Mouse (Mus musculus) gastrocnemius, postnatal 14 days (tissue): ENCODE measurements around the gene Cited4. TPM values are rescaled to one million over a fixed set of nuclear protein-coding genes. Genes with fewer than 3 reads are reported as not detected.

Source experiments
- DNase-seq: peaks from one replicate; pipeline ENCODE4 v3.0.0; 2021; ENCODE audit warnings: mixed read lengths
- intact Hi-C: fragments of 180-260 bp; cut with DNase I; formaldehyde crosslinking; loops from one replicate; pipeline ENCODE4 v1.15.1; 2025; ENCODE audit warnings: low total_unique reads
- total RNA-seq, 2 experiments: library from RNA; stranded (reverse); gene quantifications; 2 replicates each; pipeline ENCODE4 v1.2.3; 2021

Cited4 gene
- total RNA-seq, 2 experiments from 2014 or later = 38.6 to 69.1 TPM

DNA sequence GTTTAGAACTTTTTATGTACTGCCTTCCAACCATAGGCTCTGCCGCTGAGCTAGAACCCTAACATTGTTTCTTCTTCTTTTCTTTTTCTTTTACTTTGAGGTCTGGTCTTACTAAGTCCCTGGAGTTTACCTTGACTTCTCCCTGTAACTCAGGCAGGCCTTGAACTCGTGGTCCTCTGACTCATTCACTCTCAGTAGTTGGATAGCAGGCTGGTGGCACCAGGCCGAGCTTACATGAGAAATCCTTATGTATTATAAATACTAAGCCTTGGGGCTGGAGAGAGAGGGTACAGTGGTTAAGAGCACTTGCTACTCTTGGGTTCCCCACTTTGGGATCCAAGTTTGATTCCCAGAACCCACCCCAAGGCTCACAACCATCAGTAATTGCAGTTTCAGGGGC is 7.2 kb downstream of the Cited4 start:
- no peak for DNase-seq
- intact Hi-C loops = no loop called here

DNA sequence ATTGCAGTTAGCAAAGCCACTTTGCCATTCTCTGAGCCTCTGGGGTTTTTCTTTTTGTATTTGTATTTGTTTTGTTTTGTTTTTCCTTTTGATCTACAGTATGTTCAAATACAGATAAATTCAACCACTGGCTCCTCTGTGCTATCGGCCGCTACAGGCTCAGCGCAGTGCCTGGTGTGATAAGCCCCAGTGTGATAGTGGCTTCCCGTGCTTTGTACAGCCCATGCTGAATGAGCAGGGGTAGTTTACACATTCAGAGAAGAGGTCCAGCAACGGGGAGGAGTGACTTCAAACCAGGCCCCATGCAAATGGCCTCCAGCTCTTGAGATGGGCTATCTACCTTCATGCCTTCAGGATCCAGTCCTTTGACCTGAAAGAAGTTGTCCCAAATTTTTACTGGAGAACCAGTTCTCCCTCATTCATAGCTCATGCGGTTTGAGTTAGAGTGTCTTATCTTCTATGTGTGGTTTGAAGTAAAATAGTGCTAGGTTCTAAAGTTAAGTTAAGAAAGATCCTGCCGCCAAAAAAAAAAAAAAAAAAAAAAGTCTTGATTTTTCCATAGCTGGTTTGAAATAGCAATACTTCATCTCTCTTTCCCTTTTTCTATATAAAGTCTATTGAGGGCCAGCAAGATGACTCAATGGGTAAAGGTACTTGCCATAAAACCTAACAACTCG is 8.5 kb downstream of the Cited4 start:
- no peak for DNase-seq
- intact Hi-C loops = no loop called here

DNA sequence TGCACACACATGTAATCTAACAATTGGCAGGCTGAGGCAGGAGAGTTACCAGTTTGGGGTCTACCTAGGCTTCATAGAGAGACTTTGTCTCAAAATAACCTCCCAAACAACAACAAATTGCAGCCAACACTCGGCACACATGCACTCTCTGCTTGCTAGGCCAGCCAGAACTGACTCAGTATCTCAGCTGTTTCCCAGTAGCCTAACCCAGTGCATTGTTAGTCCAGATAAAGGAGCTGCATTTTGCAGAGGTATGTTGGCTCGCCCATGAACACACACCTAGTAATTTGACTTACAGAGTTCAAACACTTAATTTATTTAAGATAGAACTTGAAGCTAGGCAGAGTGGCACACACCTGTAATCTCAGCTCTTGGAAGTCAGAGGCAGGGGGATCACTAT is 9.3 kb downstream of the Cited4 start:
- DNase-seq = no peak

DNA sequence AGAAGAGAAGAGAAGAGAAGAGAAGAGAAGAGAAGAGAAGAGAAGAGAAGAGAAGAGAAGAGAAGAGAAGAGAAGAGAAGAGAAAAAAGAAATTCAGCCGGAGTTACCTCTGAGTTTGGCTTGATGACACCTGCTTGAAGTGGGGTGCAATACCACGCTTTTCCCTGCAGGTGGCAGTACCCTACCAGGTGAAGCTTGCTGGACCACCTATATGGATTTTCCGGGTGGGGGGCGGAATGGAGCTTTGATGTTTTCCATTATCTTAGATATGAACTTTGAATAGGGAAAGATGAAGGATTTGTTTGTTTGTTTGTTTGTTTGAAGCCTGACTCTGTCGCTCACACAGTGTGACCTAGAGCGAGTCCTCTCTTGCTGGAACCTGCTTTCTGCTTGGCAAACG is 14.6 kb downstream of the Cited4 start:
- no peak for DNase-seq
- intact Hi-C loops = loop anchor here (5.0 kb wide), 1 partner anchor 76 kb away; no protein-coding TSS in a partner anchor

More for the DNA sequence above, 9.3 kb downstream of the Cited4 start:
- intact Hi-C loops = no loop called here

DNA sequence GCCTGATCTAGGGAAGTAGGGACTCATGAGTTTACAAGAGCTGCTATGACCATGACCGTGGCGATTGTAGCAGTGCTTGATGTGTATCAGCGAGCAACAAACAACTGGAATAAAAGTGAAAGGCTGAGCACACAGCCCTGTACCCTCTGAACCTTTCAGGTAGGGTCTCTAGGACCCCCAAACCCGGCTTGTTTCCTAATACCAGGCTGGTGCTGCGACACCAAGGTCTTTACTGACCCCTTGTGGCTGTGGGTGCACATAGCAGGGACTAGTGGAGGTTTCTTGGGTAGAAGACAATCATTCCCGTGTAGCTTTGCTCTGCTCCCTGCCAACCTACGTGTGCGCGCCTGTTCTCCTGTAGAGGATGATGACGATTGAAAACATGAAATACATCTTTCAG is 15.8 kb downstream of the Cited4 start:
- intact Hi-C loops = loop anchor here (5.0 kb wide), 1 partner anchor 75 kb away; no protein-coding TSS in a partner anchor

DNA sequence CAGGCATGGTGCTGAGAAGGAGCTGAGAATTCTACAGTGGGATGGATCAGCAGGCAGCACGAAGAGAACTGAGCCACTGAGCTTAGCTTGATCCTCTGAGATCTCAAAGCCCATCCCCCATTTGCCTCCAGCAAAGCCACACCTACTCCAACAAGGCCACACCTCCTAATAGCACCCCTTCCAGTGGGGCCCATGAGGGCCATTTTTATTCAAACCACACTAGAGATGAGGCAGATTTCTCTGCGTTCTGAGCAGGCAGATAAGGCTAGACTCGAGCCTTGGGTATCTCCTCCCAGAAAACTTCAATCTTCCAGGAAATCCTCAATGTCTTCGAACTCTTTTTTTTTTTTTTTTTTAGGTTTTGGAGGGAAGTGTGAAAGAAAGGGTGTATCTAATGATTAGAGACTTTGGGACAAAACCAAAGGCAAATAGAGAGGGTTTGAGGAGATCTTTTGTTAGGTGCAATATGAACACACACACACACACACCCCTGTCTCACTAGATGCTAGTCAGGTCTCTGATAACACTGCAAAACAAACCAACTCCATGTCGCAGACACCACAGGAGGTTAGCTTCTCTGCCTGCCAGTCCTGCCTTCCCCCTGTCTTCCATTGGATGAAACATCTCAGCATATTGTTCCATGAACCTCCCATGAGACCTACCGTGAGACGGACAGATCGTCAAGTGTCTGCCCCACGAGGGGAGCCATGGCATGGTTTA is 17.1 kb downstream of the Cited4 start:
- intact Hi-C loops = loop anchor here (5.0 kb wide), 1 partner anchor 74 kb away; no protein-coding TSS in a partner anchor
- DNase-seq = no peak

More for the DNA sequence above, 15.8 kb downstream of the Cited4 start:
- DNase-seq = peak; percentile 44

DNA sequence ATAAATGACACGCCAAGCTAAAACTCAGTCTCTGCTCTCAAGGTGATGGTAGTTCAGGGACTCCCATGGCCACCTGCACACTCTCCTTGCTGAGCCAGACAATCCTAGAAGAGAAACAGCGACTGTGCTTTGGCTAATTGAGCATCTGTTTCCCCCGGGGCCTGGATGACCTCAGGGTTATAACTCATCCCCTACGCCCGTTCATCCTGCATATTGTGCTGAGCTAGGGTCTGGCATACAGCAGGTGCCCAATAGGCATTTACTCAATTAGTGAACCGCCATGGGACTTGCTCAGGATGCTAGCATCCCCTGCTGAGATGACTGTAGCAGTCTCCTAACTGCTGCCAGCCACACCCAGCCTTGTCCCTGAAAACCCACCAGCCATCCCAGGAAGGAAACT is 20.9 kb downstream of the Cited4 start:
- intact Hi-C loops = no loop called here
- no peak for DNase-seq

DNA sequence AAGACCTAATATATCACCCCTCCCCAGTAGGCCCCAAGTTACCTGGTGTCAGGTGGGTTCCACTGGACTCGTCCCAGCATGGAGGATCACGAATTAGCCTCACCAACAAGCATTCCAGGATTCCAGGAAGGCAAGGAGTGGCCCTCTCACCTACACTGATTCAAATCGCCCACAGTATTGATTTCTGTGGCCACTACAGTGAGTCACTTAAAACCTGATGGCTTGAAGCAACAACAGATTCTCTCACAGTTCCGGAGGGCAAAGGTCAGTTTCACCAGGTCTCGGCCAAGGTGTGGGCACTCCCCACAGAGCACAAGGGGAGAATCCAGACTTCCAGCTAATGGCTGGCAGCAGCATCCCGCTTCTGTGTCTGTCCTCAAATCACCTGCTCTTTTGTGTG is 22.9 kb downstream of the Cited4 start:
- DNase-seq = no peak
- intact Hi-C loops = no loop called here

DNA sequence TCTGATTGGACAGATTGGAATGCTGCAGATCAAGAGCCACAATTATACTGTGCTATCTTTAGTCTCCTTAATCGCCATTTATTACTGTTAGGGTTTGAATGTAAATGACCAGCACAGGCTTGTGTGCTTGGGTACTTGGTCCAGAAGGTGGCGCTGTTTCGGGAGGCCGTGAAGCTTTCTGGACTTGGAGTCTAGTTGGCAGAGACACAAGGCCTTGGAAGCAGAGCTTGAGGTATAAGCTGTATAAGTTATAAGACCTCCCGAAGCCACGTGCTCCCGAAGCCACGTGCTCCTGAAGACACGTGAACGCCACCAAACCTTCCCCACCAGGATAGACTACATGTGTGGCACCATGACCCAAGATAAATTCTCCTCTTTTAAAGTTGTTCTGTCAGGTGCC is 26.3 kb downstream of the Cited4 start:
- intact Hi-C loops = loop anchor here (10.0 kb wide), 1 partner anchor 192 kb away; no protein-coding TSS in a partner anchor
- DNase-seq = peak; percentile 74

DNA sequence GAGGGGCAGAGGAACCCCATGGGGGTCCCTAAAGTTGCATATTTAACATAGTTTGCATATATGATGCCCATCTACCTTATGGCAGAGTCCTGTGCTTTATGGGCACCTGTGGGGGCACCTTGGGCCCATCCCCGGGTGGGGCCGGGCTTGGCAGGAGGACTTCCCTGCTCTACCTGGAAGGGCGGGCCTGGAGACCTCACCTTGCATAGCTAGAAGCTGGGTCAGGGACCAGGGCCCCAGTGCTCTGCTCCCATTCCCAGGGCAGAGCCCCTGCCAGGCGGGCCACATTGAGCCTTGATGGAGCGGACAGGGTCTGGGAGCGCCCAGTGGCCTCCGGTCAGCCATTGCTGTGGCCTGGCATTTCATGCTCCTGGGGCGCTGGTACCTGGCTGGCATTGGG is 31.0 kb downstream of the Cited4 start:
- no peak for DNase-seq
- intact Hi-C loops = loop anchor here (5.0 to 10.0 kb wide), 2 partner anchors 50 to 187 kb away; partner anchors contain the start of gene Kcnq4

DNA sequence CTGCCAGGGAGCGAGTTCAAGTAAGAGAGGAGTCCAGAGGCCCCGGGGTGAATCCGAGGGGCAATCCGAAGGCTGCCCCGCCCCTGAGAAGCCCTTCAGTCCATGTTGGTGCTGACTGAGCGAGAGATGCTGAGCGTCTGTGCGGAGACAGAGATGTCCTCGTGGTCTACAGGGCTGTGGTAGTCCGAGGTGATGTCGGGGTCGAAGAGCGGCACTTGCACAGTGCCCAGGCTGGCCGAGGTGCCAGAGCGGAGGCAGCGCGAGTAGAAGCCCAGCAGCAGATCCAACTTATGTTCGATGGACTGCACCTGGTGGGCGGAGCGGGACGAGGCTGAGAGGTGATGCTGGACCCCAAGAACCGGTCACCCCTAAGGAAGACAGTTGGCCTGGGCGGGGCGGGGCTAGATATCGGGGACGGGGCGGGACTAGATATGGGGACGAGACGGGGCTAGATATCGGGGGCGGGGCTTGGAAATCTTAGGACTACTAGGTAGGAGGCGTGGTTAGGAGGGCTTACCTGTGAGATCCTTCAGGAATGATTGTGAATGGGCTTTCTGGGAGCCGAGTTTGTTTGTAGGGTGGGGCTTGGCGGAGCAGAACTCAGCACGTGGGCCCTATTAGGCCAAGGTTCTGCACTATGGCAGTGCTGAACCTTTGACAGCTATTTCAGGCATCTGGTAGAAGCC is 31.6 kb downstream of the Cited4 start:
- intact Hi-C loops = loop anchor here (5.0 to 10.0 kb wide), 2 partner anchors 49 to 187 kb away; partner anchors contain the start of gene Kcnq4
- no peak for DNase-seq

DNA sequence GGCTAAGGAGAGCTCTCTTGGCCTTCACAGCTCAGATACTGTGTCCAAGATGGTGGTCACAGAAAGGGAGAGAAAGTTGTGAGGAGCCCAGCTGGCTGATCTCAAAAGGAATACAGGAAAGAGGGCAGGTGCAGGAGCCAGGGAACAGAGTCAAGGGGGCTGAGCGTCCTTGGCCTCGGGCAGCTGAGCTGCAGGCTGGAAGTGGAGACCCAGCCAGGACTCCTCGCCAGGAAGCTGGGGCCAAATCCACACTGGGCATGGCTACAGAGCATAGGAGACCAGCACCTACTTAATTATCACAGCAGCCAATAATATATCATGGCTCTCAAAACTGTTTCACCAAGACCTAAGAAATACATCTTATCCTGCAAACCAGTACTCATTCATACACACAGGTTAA is 34.8 kb downstream of the Cited4 start:
- DNase-seq = peak; percentile 63
- intact Hi-C loops = no loop called here

DNA sequence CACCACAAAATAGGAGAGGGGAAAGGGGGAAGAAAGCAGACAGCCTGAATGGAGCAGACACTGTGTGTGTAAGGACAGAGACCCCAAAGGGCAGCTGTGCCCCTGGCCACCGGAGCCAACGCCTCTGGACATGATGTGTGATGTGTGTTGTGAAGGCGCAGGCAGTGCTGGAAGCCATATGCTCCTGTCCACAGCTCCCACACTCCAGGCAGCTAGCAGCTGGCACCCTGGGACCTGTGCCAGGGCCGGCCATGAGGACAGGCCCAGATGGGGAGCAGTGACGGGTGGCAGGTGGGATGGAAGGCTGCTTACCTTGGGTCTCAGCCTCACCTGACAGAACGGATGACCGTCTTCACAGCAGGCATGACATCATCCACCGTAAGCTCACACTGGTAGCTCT is 35.7 kb downstream of the Cited4 start:
- intact Hi-C loops = no loop called here
- peak; percentile 49 for DNase-seq

DNA sequence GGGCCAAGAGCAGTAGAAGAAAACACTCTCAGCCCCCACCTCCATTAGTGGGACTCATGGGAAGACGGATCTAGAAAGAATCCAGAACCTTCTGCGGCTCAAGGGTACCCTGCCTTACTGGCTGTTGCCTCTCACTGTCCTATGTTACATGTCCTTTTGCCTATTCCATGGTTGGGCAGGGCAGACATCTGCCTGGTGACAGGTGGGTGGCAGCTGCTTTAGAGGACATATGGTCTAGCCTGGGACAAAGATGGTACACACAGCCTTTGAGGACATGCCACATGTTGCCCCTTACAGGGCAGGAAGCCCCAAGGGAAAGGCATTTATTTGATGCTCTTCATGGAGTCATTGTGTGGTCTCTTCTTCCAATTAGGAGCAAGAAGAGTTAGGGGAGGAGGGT is 36.1 kb downstream of the Cited4 start:
- intact Hi-C loops = no loop called here
- DNase-seq = no peak

DNA sequence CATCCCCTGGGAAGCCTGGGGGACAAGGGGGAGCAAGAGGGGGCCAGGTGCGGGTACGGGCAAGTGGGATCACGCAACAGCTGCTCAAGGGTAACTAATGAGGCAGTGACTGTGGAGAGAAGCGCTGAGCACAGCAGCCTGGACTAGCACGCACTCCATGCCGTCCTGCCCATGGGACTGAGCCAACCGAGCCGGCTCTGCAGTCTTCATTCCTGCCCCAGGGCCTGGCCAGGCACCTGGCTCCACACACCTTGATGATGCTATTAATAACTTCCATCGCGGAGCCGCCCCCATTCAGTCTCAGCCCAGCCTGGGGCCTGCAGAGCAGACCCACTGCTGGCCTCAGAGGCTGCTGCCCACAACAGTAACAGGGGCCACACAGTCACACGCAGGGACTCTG is 45.9 kb downstream of the Cited4 start:
- intact Hi-C loops = no loop called here
- DNase-seq = no peak

DNA sequence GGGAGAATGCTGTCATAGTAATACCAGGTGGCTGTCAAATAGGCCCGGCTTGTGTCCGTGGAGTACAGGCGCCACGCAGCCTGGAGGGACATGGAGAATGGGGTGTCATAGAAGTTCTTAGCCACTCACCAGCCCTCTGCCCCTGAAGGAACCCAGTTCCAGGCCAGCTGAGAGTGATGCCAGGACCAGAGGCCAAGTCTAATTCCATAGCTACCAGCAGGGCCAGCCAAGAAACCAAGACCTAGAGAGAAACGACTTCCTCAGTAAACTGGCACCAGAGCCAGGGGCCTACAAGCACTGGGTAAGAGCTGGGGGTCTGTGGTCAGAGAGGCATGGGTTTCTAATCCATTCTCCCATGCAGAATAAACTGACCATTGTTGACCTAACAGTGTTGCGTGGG is 46.6 kb downstream of the Cited4 start:
- no peak for DNase-seq
- intact Hi-C loops = no loop called here

DNA sequence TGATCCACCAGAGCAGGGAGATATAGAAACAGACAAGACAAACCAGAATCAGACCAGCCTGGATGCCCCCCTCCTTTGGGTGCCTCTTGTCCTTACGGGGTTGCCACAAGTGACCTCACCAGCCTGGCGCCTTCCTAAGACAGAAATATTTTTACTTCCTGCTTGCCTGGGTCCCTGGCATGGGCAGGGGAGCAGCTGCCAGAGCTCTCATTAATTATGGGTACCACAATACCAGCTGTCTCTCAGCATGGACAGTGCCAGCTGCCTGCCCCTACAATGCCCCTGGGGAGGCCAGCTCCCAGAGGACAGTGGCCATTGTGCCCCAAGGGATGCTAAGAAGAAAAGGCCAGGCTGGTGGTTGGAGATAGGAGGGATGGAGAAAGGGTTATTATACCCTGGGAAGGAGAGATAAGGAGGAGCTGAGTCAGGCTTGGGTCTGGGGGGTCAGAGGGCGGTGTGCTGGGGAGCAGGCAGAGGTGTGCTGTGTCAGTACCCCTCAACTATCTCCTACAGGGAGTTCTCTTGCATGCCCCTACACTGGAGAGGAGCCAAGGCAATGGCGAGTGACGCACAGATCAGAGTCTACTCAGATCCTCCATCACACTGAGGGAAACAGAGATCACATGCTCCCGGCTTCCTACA is 47.6 kb downstream of the Cited4 start:
- peak; percentile 49 for DNase-seq
- intact Hi-C loops = no loop called here

DNA sequence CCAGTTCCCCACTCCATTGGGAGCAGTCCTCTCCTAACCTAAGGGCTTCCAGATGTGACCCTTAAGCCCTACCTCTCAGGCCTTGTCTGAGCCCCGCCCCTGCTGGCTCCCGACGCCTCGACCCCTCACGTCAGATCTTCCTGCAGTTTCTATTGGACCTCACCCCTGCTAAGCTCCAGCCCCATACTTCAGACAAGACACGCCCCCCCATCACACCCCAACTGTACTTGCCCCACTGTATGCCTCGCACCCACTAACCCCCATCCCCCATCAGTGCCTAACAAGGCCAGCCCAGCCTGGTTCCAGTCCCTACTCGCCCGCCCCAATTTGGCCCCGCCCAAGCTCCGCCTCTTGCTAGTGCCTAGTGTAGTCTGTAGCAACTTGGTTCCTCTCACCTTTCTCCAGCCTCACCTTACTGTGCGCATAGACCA is 49.8 kb downstream of the Cited4 start:
- intact Hi-C loops = no loop called here
- peak; percentile 64 for DNase-seq

DNA sequence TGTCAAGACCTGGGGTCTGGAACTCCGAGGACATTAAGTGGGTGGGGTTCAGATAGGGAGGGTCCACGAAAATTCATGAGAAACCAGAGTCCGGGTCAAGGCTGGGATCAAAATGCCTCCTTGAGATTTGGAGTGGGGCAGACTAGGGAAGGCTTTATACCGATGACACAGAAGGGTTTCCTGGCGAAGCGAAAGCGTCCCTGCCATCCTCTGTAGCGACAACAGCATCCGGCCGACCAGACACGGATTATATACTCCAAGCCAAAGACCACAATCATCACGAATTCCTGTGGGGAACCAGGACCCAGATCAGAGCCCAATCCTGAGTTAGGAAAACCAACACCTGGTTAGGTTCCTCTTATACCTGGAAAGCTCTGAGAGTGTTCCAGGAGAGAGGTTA is 50.4 kb downstream of the Cited4 start:
- DNase-seq = no peak
- intact Hi-C loops = no loop called here
